Mouse (Mus musculus) ES-E14 (cell line): ENCODE results near the gene Lmntd1. TPM values are rescaled to one million over a fixed set of nuclear protein-coding genes. Genes with fewer than 3 reads are reported as not detected.

Experiments used
- DNase-seq: peaks from one replicate; pipeline ENCODE4 v3.0.0-alpha.2; 2013; ENCODE audit warnings: low read depth, low spot score
- H3K27ac ChIP-seq: 2 replicates; pipeline ENCODE4 v1.5.1; 2012; ENCODE audit warnings: low read depth, mild to moderate bottlenecking, low read length, moderate library complexity, mixed read lengths; ENCODE audit not compliant: poor library complexity, insufficient read depth, severe bottlenecking
- H3K36me3 ChIP-seq: 2 replicates; pipeline ENCODE4 v1.6.1; 2012; ENCODE audit warnings: mild to moderate bottlenecking, low read length, moderate library complexity, mixed read lengths; ENCODE audit not compliant: control insufficient read depth, poor library complexity, insufficient read depth, severe bottlenecking
- H3K4me1 ChIP-seq, 2 experiments: fragments of 150-350 bp in 1 of 2; sonication (generic) in 1 of 2; 2 replicates each; pipeline ENCODE4 v1.6.1; 2012; ENCODE audit warnings: low read length in 2 of 2, mild to moderate bottlenecking in 1 of 2, mixed read lengths in 1 of 2; ENCODE audit not compliant: control insufficient read depth in 2 of 2, insufficient read depth in 2 of 2, poor library complexity in 1 of 2
- H3K4me3 ChIP-seq, 2 experiments: fragments of 150-350 bp in 1 of 2; sonication (generic) in 1 of 2; 2 replicates each; pipeline ENCODE4 v1.5.1; 2012; ENCODE audit warnings: low read length in 2 of 2, low read depth in 1 of 2, mild to moderate bottlenecking in 1 of 2, mixed read lengths in 1 of 2; ENCODE audit not compliant: insufficient read depth in 1 of 2, poor library complexity in 1 of 2, severe bottlenecking in 1 of 2
- H3K9ac ChIP-seq: 2 replicates; pipeline ENCODE4 v1.6.1; 2012; ENCODE audit warnings: low read depth, mild to moderate bottlenecking, low read length, mixed read lengths; ENCODE audit not compliant: poor library complexity, insufficient read depth, severe bottlenecking
- H3K9me3 ChIP-seq: fragments of 150-350 bp; sonication (generic); 2 replicates; pipeline ENCODE4 v1.6.1; 2012; ENCODE audit warnings: low read depth, mild to moderate bottlenecking, low read length; ENCODE audit not compliant: control insufficient read depth, insufficient read depth
- CHD2 ChIP-seq: IDR thresholded peaks from 2 replicates; pipeline ENCODE4 v1.6.1; 2014; ENCODE audit warnings: mild to moderate bottlenecking, low read depth, low read length, inconsistent platforms
- HCFC1 ChIP-seq: IDR thresholded peaks from 2 replicates; pipeline ENCODE4 v1.6.1; 2012; ENCODE audit warnings: low read length, inconsistent platforms, borderline replicate concordance; ENCODE audit not compliant: insufficient read depth
- MAFK ChIP-seq: IDR thresholded peaks from 2 replicates; pipeline ENCODE4 v1.6.1; 2014; ENCODE audit warnings: mild to moderate bottlenecking, low read depth, low read length, inconsistent platforms; ENCODE audit not compliant: insufficient read depth
- ZC3H11A ChIP-seq: IDR thresholded peaks from 2 replicates; pipeline ENCODE4 v1.6.1; 2012; ENCODE audit warnings: low read depth, mild to moderate bottlenecking, inconsistent platforms, low read length, borderline replicate concordance
- ZNF384 ChIP-seq: IDR thresholded peaks from 2 replicates; pipeline ENCODE4 v1.6.1; 2012; ENCODE audit warnings: low read depth, low read length, inconsistent platforms
- in situ Hi-C, 2 experiments: fragments of 600-800 bp; cut with MboI; formaldehyde crosslinking; loops; one replicate each; pipeline ENCODE4 v1.15.1; 2025; ENCODE audit warnings: low sequenced_read_pairs in 2 of 2, inconsistent platforms in 1 of 2; ENCODE audit not compliant: unreplicated experiment in 2 of 2
- total RNA-seq: library from RNA; depleted of rRNA; stranded (reverse); fragments of 300-350 nt; gene quantifications from 2 replicates; pipeline ENCODE4 v1.2.3, GENCODE M21; 2012

Lmntd1 gene
- total RNA-seq, 1 experiment, result not detected

DNA sequence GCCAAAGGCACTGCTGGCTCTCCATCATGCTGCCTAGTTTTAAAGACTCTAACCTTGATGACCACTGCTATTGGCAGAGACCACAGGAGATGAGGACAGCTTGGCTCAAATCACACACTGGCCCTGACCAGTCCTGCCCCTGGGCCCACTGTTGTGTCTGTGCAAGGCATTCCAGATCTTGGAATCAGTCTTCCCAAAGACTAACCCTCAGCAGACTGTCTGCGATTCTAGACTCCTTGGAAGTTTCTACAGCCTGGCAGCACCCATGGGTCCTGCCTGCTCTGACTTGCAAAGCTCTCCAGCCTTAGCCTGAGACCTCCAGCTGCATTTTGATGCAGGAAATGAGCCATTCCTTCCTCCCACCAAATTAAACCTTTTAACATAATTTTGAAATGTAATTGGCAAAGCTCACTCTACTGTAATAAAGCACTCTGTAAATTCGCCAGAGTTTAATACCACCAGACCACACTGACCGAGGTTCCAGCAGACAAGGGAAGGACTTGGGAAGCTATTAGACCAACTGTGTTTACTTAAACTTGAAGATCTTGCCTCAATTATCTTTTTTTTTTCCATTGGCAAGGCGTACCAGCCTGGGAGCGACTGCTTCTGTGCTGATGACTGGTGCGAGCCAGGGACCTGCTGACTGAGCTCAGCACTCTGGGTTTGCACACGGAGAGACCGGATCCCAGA, 168.2 kb downstream of the Lmntd1 start:
- DNase-seq, result no peak

DNA sequence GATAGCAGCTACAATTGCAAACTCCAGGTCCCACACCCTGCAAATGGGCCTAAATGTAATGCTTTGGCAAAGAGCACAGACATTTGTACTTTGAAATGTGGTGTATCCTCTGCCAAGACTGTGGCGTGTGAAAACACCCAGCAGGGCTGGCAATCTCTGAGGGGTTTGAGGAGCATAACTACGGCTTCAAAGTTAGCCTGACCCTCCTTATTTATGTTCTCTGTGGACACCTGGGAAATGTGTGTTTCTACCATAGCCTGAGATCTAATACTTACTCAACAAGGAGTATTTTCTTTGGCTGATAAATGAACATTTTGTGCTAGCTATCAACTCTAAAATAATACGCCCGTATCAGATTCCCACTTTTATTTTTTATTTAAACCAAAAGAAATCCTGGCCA, 168.7 kb downstream of the Lmntd1 start:
- Histone ChIP-seq H3K27ac (no peak overlapping the region), H3K9ac (no peak overlapping the region), H3K9me3 (no peaks in the 10 kb centered on the region), H3K36me3 (no peaks in the 10 kb centered on the region), H3K4me1 (no peaks in the 10 kb centered on the region), H3K4me3 (no peak overlapping the region)
- in situ Hi-C loops, result no loop called here
- DNase-seq, result no peak
- TF ChIP-seq ZC3H11A (no peak), MAFK (no peak), ZNF384 (no peak), HCFC1 (no peak), CHD2 (no peak)

More for the DNA sequence above, 168.2 kb downstream of the Lmntd1 start:
- Histone ChIP-seq H3K27ac (no peak overlapping the region), H3K36me3 (no peaks in the 10 kb centered on the region), H3K9me3 (no peaks in the 10 kb centered on the region), H3K4me1 (no peaks in the 10 kb centered on the region), H3K4me3 (no peak overlapping the region), H3K9ac (no peak overlapping the region)
- in situ Hi-C loops, result no loop called here
- no peak for TF ChIP-seq CHD2
- no peak for TF ChIP-seq ZC3H11A
- no peak for TF ChIP-seq HCFC1
- no peak for TF ChIP-seq MAFK
- TF ChIP-seq ZNF384, result no peak

DNA sequence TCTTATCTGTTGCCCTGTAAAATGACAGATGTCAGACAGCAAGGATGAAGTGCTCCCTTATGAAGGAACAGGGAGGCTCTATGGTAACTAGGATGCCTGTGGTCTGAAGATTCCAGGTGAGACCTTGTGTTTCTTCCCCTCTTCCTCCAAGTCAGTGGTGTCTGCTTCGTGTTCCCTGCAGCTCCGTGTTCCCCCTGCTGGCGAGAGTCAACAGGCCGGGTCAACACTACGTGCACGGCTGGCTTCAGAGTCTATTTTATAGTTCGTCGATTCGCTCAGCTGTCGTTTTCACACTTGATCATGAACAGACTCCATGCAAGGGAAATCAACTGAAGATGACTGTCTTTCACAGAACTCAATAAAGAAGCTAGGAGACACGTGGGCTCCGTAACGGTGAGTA, 171.3 kb downstream of the Lmntd1 start:
- Histone ChIP-seq H3K4me3 (no peak overlapping the region), H3K27ac (no peak overlapping the region), H3K9me3 (no peaks in the 10 kb centered on the region), H3K36me3 (no peaks in the 10 kb centered on the region), H3K4me1 (no peaks in the 10 kb centered on the region), H3K9ac (no peak overlapping the region)
- DNase-seq, result no peak
- in situ Hi-C loops, result no loop called here
- no peak for TF ChIP-seq MAFK
- TF ChIP-seq ZNF384, result no peak
- TF ChIP-seq ZC3H11A, result no peak
- TF ChIP-seq HCFC1, result no peak
- TF ChIP-seq CHD2, result no peak

GRCm38 (mm10) chr6:145441416-145442110, 172.6 kb downstream of the Lmntd1 start:
- Histone ChIP-seq H3K27ac (no peak overlapping the region), H3K4me1 (no peaks in the 10 kb centered on the region), H3K9ac (no peak overlapping the region), H3K4me3 (no peak overlapping the region), H3K9me3 (no peaks in the 10 kb centered on the region), H3K36me3 (no peaks in the 10 kb centered on the region)
- in situ Hi-C loops, result no loop called here
- no peak for TF ChIP-seq HCFC1
- TF ChIP-seq ZNF384, result no peak
- no peak for TF ChIP-seq MAFK
- TF ChIP-seq CHD2, result no peak
- no peak for TF ChIP-seq ZC3H11A
- DNase-seq, result no peak
